Mouse (Mus musculus): ENCODE measurements at regions not wholly inside any gene's neighbourhood (a gene's known extent, or its start where the extent isn't known, plus 50 kb on each side); places are given as distances from the start of the nearest gene placed in this dataset.
"Not testable (repeated sequence)": the region's sequence is repeated elsewhere in the genome, so short reads cannot be mapped to it uniquely, and the experiment has no call there.

DNA sequence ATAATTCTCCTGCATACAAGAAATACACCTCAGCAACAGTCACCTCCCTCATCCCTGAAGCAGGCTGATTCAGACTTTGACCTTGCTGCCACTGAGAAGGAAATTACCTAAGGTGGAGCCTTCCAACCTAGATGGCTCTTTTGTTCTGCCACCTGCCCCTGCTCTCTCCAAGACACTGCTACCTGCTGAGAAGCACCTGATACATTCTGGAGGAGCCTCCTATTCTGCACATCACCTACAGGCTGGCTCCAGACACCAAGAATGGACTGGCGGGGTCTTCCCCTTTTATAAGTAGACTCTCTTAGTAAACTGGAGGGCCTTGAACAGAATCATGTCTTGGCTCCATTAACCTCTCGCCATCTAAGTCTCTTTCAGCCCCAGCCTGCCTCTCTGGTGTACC is 1149.5 kb upstream of the 2610301B20Rik start:
- DNase-seq = not testable (repeated sequence)

DNA sequence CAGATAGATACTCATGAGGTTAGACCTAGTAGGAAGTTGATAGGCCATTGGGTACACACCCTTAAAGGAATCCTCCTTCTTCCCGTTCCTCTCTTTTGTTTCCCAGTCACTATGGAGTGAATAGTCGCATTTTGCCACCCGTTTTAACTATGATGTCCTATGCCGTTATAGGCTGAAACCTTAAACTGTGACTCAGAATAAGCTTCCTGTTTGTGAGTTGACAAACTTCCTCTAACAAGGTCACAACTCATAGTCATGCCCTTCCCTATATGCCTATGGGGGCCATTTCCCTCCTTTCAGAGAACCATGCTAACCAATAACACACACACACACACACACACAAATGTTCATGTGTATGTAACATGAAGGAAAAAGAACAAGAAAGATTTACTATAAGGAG is 1136.6 kb upstream of the 2610301B20Rik start:
- DNase-seq = no peak

DNA sequence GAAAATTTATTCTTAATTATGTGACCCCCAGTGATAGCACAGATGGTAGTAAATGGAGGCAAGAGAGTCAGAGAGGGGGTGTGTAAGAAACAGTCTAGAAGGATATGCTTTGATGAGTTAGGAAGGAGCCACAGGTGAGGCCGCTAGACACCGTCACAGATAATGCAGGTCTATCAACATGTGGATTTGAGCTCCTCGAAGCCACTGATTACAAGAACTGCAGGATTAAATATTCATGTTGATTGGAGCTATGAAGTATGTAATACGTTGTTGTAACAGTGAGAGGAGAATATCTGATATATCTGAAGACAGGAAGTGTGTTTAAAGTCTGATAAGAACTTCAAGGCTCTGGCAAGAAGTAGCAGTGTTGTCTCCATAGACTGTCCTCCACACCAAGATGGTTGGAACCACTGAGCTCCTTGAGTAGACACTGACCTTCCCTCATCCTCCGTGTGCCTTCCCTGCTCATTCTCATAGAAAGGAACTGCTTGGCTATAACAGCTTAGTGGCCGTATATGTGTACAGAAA is 1126.8 kb upstream of the 2610301B20Rik start:
- no peak for DNase-seq

DNA sequence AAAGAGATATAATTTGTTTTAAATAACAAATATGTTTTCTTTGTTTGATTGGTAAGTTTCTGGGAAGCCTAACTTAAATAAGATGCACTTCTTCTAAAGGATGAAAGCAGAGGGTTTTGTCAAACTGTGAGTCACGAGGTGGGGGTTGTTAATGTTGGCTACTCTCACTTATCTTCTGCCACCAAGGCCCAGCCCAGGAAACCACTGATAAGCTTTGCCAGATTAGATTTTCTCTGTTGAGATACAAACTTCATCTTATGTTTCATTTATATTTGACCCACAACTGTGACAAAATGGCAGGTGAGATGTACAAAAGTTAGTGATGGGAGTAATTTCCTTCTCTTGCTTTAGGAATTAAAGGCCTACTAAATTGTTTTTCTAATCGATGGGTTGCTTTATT is 1126.2 kb upstream of the 2610301B20Rik start:
- DNase-seq = no peak

DNA sequence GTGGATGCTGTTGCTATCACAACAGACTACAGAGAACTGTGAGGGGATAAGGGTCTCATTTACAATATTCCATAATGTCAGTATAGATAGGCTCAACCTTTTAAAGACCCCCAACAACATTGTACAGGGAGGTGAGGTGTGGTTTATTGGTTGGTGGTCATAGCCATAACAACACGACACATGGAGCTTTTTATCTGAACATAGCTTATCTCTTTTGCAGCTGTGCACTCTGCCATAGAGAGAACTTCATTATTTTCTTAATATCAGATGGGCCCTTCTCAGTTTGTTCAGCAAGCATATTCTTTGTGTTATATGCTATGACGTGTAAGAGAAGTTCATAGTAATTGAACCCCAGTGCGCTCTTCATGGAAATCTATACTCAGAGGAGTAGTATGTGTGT is 1124.4 kb upstream of the 2610301B20Rik start:
- DNase-seq = no peak

DNA sequence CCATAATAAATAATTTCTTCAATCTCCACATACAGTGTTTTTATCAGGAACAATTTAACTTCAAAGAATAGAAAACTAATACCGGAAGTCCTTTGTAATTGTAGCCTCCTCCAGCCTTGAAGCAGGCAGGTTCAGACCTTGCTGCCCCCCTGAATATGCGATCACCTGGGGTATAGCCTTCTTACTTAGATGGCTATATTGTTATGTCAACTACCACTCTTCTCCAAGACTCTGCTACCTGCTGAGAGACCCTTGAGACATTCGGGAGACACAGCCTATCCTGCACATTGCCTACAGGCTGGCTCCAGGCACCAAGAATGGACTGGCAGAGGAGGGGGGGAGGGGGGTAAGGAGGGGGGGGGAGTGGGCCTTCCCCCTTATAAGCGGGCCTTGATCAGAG is 1123.9 kb upstream of the 2610301B20Rik start:
- no peak for DNase-seq

DNA sequence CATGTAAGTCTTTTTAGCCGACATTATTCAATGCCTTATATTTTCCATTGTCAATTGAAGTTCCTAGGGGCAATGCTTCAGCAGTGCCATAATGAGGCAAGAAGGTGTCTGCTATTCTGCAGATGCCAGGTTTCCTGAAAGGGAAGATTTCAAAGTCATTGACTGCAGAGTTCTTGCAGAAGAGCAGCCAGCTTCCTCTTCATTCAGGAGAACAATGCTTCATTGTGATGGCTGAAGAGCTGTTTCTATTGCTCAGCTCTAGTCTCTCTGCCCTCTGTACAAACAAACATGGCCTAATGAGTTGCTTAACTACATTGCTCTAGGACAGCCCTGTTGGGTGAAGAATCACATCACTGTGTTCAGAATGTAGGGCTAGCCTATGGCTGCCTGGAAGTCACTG is 1111.0 kb upstream of the 2610301B20Rik start:
- no peak for DNase-seq

DNA sequence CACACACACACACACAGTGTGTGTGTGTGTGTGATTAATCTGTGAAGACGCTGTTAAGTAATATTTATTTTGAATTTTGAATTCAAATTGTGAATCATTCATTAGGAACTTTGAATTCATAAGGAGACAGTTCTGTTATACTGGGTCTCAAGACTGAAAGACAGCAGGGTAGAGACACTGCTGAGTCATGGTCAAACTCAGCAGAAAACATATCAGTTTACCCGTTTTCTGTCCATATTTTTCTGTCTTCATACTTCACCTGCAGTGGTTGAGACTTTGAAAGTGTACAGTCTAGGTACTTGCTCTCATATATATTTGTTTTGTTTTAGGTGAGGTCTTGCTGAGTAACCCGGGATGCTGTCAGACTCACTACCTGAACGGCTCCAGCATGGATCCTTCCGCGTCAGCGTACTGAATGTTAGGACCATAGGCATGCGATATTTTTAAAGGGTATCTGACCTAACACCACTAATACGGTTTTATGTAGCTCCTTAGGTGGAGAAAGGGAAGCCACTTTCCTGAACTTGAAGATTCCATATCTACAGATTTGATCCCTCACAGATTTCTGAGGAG is 1104.6 kb upstream of the 2610301B20Rik start:
- DNase-seq = no peak

DNA sequence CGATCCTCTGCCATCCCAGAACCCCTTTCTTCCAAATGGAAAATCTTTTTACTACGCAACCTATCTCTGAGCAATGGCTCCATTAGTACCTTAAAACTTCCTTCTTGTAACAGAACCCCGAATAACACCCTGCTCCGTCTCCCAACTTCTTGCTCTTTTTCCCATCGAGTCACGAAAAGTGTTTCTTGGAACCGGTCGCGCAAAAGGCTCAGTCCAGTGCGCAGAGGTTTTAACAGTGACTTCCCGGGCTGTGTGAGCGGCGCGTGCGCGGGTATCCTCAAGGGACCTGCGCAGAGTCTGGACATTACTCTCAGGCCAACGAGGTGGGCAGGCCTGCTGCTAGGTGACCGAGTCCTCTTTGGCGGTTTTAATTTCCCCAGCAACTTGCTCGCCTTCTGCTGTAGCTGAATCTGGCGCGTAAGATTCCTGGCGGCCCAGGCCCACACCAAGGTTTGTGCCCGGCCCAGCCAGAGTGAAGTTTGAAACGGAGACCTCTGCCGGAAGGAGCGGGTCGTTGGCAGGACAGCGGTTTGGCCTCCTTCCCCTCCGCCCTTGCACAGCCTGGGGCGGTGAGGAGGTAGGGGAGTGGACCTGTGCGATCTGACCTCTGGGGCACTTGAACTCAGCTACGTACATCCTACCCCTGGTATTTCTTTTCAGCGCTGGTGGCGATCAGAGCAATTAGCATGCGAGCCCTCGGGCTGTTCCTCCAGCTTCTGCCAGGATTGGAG is 1103.8 kb upstream of the 2610301B20Rik start:
- peak; percentile 25 for DNase-seq

DNA sequence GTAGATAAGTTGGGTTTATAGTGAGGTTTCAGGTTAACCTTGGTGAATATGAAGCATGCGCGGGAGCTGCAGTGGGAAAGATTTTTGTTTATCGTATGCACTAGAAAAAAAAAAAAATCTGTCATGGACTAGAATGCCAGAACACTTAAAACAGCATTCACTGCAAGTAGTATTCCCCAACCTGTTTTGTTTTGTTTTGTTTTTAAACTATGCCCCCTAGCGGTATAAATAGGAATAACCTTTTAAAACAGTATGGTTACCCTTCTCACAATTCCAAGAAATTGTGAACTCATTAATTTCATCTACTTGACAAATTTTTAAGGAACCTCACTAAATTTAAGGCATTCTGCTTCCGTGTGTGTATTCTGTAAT is 1103.2 kb upstream of the 2610301B20Rik start:
- DNase-seq = no peak

DNA sequence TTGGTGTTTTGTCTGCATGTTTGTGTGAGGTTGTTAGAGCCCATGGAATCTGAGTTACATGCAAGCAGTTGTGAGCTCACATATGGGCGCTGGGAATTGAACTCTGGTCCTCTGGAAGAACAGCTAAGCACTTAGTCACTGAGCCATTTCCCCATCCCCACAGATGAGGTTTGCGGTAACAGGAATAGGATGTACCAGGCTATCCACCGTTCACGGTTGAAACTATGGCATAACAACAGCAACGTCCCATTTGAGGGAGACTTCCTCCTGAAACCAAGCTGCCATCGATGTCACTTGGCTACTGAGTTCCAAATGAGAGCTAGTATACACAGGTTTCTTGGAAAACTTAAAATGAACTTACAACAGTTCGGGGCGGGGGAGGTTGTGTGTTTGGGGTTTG is 1095.9 kb upstream of the 2610301B20Rik start:
- no peak for DNase-seq

DNA sequence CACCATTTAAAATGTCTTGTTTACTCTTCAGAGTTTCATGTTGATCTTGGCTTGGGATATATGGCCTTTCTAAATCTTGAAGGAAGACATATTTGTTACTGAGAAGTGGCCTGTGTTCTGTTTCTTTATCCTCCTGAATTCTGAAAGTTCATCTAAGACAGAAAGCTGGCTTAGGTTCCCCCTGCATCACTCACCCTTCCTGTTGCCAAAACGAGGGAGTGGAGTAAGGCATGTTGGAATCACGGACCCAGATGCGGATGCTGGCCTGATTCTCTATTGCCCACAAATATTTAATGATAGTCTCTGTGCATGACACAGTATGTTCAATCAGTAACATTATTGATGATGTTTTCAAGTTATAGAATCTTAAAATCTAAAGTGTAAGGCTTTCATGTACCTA is 1094.7 kb upstream of the 2610301B20Rik start:
- DNase-seq = no peak

DNA sequence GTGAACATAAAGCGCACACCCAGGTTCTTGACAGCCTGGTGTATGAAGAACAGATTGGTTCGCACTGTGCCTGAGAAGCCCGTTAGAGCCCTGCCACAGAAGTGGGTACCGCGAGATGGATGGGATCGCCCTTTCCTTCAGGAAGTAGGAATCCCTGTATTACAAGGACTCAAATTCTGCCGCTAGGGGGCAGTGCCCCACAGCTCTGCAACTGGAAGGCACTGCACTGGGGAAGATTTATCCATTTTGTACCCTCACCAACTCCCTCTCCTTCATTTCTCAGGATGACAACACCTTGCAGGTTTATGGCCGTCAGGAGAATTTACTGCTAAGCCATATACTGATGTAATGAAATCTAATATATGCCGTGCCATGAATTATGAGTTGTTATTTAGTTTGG is 1094.1 kb upstream of the 2610301B20Rik start:
- peak; percentile 70 for DNase-seq

DNA sequence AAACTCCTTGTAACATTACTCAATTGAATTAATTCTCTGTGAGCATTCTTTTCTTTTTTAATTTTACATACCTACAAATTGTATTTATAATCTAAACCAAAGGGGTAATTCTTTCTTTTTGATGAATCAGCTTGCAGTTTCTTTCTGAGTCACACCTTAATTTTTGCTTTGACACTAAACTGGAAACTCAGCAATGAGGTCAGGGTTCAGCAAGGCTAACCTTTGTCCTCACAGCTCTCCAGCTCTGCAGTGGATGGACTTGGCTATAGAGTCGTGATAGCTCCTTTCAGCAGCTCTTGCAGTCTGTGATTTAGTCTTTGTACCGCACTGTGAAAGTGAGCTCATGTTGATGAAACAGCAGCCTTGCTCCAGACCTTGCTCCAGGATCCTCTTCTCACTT is 1093.0 kb upstream of the 2610301B20Rik start:
- DNase-seq = no peak

DNA sequence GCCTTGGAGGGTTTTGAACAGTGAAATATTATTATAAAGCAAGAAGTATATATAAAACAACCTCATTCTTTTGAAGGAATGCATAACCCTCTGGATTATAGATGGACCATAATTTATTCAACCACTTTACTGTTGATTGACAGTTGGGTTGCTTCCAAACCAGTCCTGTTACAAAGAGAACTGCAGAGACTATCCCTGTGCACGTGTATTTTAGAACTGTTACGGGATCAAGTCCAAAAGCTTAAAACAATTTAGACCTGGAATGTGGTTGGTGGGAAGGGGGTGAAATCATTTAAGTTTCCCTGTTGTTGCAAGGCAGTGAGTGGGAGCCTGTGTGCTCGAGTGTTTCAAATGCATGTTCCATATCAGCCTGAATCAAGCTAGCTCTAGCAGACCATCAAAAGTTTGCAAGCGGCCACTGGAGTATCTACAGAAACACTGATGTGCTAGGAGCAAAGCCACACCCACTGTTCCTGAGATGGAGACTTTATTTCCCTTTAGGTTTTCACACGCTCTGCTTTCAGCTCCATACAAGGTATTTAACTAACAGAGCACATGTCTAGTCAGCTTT is 1086.4 kb upstream of the 2610301B20Rik start:
- DNase-seq = no peak

DNA sequence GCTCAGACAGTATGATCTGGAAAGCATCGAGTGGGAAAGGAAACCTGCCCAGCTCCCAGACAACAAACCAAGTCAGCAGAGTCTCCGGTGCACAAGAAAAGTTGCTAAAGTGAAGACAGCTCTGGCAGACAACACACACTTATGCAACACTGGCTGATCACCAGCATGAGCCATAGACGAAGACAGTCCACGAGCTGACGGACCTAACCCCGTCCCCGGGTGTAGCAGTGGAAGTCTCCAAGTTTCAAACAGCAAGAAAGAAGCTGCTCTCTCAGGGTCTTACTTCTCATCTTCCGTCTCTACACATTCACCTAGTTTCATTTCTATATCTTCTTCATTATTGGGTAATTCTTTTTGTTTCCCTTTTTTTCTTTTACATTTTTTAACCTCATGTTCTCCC is 1083.8 kb upstream of the 2610301B20Rik start:
- no peak for DNase-seq
